Mouse (Mus musculus) neural tube, embryonic 13.5 days (tissue): ENCODE measurements around the gene Pigk. TPM values are rescaled to one million over a fixed set of nuclear protein-coding genes. Genes with fewer than 3 reads are reported as not detected.

Experiments used
- ATAC-seq: fragments of 200-750 bp; cut with Nextera tagmentation; 2 replicates; pipeline ENCODE4 v1.8.0; 2017; ENCODE audit warnings: low read depth, mild to moderate bottlenecking, moderate TSS enrichment, moderate library complexity
- H3K27ac ChIP-seq: fragments of 300-500 bp; sonication (generic); replicated peaks from 2 replicates; pipeline ENCODE4 v1.5.1; 2015; ENCODE audit warnings: moderate library complexity, mild to moderate bottlenecking, inconsistent platforms
- H3K27me3 ChIP-seq: fragments of 300-500 bp; sonication (generic); 2 replicates; pipeline ENCODE4 v1.6.1; 2015; ENCODE audit warnings: mild to moderate bottlenecking, inconsistent platforms
- H3K36me3 ChIP-seq: fragments of 300-500 bp; sonication (generic); 2 replicates; pipeline ENCODE4 v1.6.1; 2015; ENCODE audit warnings: mild to moderate bottlenecking, inconsistent platforms
- H3K4me1 ChIP-seq: fragments of 300-500 bp; sonication (generic); replicated peaks from 2 replicates; pipeline ENCODE4 v1.6.1; 2015; ENCODE audit warnings: inconsistent platforms
- H3K4me2 ChIP-seq: fragments of 300-500 bp; sonication (generic); 2 replicates; pipeline ENCODE4 v1.6.1; 2015; ENCODE audit warnings: inconsistent platforms, mild to moderate bottlenecking, moderate library complexity
- H3K4me3 ChIP-seq: fragments of 300-500 bp; sonication (generic); 2 replicates; pipeline ENCODE4 v1.5.1; 2015; ENCODE audit warnings: mild to moderate bottlenecking, inconsistent platforms
- H3K9ac ChIP-seq: fragments of 300-500 bp; sonication (generic); 2 replicates; pipeline ENCODE4 v1.6.1; 2015; ENCODE audit warnings: moderate library complexity, mild to moderate bottlenecking, inconsistent platforms
- H3K9me3 ChIP-seq: fragments of 300-500 bp; sonication (generic); 2 replicates; pipeline ENCODE4 v1.6.1; 2016; ENCODE audit warnings: inconsistent platforms
- WGBS: fragments of 180-500 bp; shearing (Covaris S2); methylation state at CpG from one replicate; pipeline ENCODE4 v1.1.7; 2015; 5-methylcytosine and 5-hydroxymethylcytosine counted together
- polyA plus RNA-seq: library from polyadenylated mRNA; unstranded; fragments of >200 nt; fragmentation: Nextera tagmentation; extraction: Ambion mirVana; gene quantifications from 2 replicates; pipeline ENCODE4 v1.2.1, GENCODE M21; 2015

The Pigk gene
- polyA plus RNA-seq, 1 experiment from 2014 or later: 52.4 TPM

DNA sequence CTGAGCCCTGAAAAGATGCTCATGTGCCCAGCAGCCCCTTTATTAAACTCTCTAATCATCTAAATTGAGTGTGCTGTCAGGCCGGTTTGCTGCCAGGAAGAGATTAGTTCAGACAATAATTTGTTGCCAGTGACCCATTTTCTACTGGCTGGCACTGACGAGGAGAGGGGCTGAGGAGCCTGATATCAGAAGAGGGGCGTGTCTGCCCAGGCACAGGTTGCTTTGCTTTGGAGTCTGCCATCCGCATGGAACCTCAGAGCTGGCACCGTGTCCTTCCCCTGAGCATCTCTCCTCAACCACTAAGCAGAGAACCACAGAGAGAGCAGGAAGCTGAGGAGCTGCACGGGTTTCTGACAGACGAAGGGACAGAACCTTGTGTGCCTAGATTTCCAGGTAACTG lies 174.2 kb downstream of the Pigk start:
- Histone ChIP-seq H3K9me3 (no peaks in the 10 kb centered on the region), H3K9ac (no peak overlapping the region)
- WGBS: 81% methylated on average over 7 of the region's 7 CpGs

DNA sequence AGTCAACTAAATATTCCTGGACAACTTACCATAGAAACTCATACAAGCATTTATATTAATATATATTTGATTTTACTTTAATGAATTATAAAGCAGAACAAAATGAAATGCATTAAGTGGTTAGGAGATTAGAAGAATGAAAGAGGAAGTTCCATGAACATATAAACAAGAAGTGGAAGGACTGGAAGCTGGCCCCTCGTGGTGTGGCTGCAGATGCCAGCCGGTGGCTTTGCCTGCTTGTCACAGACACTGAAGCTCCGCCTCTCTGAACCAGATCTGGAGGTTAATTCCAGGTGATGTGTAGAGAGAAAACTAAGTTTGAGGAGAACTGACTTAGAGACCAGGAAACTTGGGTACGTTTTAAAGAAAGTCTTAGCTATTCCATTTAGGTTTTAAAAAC lies 181.0 kb downstream of the Pigk start:
- Histone ChIP-seq H3K36me3 (no peaks in the 10 kb centered on the region), H3K9ac (no peak overlapping the region), H3K4me3 (no peak overlapping the region), H3K4me2 (no peak overlapping the region), H3K27me3 (no peaks in the 10 kb centered on the region), H3K9me3 (no peaks in the 10 kb centered on the region), H3K4me1 (no peaks in the 10 kb centered on the region), H3K27ac (no peak overlapping the region)
- 73% methylated on average over 4 of the region's 4 CpGs for WGBS
- no peak for ATAC-seq

More for the DNA sequence above, 174.2 kb downstream of the Pigk start:
- Histone ChIP-seq H3K4me2 (no peak overlapping the region), H3K27ac (no peak overlapping the region), H3K27me3 (no peaks in the 10 kb centered on the region), H3K4me1 (peaks cover 10% of the 10 kb centered on the region; the same call in 1 of the 2 replicates), H3K4me3 (no peak overlapping the region), H3K36me3 (no peaks in the 10 kb centered on the region)
- no peak for ATAC-seq

GRCm38 (mm10) chr3:152896111-152896510 lies 182.2 kb downstream of the Pigk start:
- H3K27ac ChIP-seq: no peak overlapping the region
- no peaks in the 10 kb centered on the region for H3K27me3 ChIP-seq
- no peaks in the 10 kb centered on the region for H3K9me3 ChIP-seq
- H3K4me2 ChIP-seq: no peak overlapping the region
- ATAC-seq: no peak
- H3K36me3 ChIP-seq: no peaks in the 10 kb centered on the region
- no peaks in the 10 kb centered on the region for H3K4me1 ChIP-seq
- H3K9ac ChIP-seq: no peak overlapping the region
- WGBS: 85% methylated on average over 3 of the region's 3 CpGs
- no peak overlapping the region for H3K4me3 ChIP-seq

DNA sequence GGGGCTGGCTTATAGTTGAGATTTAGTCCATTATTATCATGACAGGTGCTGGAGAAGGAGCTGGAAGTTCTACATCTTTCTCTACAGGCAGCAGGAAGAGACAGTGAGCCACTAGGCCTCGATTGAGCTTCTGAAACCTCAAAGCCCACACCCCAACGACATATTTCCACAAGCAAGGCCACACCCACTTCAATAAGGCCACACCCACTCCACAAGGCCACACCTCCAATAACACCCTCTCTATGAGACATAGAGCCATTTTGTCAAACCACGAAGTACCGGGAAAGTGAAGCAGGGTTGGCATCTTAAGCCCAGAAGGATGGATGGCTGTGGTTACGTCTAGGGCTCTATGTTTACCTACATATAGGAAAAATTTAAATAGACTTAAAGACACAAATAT lies 183.3 kb downstream of the Pigk start:
- ATAC-seq: no peak
- H3K27ac ChIP-seq: no peak overlapping the region

DNA sequence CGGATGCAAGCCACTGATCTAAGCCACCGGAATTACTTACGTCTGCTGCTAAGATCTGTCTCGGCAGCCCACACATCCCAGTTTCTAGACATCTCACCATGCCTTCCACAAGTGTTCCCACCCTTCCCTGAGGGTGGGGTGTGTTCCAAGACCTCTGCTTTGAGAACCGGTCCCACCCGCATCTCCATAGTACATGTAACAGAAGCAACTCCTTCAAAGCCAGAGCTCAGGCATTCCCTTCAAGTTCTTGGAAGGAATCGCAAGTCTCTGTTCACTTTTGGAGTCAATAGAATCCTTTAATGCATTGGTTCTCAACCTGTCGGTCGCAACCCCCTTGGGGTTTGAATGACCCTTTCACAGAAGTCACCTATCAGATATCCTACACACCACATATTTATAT lies 185.0 kb downstream of the Pigk start:
- Histone ChIP-seq H3K9me3 (no peaks in the 10 kb centered on the region), H3K27ac (no peak overlapping the region), H3K36me3 (no peaks in the 10 kb centered on the region), H3K4me2 (no peak overlapping the region), H3K27me3 (no peaks in the 10 kb centered on the region), H3K4me3 (no peak overlapping the region), H3K9ac (no peak overlapping the region), H3K4me1 (no peaks in the 10 kb centered on the region)
- WGBS: 91% methylated on average over 9 of the region's 9 CpGs
- ATAC-seq: no peak

More for the DNA sequence above, 183.3 kb downstream of the Pigk start:
- WGBS: 83% methylated on average over 5 of the region's 5 CpGs
- no peak overlapping the region for H3K9ac ChIP-seq
- H3K36me3 ChIP-seq: no peaks in the 10 kb centered on the region
- H3K9me3 ChIP-seq: no peaks in the 10 kb centered on the region
- no peaks in the 10 kb centered on the region for H3K27me3 ChIP-seq
- no peak overlapping the region for H3K4me2 ChIP-seq
- H3K4me3 ChIP-seq: no peak overlapping the region
- no peaks in the 10 kb centered on the region for H3K4me1 ChIP-seq

- Histone ChIP-seq H3K9ac (no peak overlapping the region), H3K27ac (no peak overlapping the region), H3K27me3 (no peaks in the 10 kb centered on the region), H3K4me2 (no peak overlapping the region), H3K9me3 (no peaks in the 10 kb centered on the region), H3K36me3 (no peaks in the 10 kb centered on the region), H3K4me1 (0 out of 2 replicates have a peak, but pooled peaks cover 7% of the 10 kb centered on the region), H3K4me3 (no peak overlapping the region)
- 89% methylated on average over 10 of the region's 10 CpGs for WGBS
- ATAC-seq: no peak
These were observed 191.1 kb downstream of the Pigk start for GRCm38 (mm10) chr3:152905026-152905425.

DNA sequence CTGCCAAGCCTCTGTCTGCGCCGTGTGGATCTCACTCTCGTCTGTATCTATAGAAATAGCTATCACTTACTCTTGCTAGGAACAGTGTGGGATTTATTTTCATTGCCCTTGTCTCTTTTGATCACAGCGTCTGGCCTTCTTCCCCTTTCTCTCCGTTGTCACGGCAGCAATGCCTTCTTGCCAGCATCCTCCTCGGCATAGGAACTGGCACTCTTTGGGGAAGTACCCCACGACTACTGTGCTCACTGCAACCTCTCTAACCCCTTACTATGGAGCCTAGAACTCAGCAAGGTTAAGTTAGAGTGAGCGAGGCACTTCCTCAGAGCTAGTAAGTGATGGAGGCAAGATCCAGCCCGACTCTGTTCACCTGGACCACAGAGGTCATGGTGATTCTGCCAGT lies 191.9 kb downstream of the Pigk start:
- no peaks in the 10 kb centered on the region for H3K36me3 ChIP-seq
- 0 out of 2 replicates have a peak, but pooled peaks cover 7% of the 10 kb centered on the region for H3K4me1 ChIP-seq
- H3K4me2 ChIP-seq: no peak overlapping the region
- 49% methylated on average over 10 of the region's 10 CpGs for WGBS
- no peak overlapping the region for H3K9ac ChIP-seq
- H3K27me3 ChIP-seq: no peaks in the 10 kb centered on the region
- H3K9me3 ChIP-seq: no peaks in the 10 kb centered on the region
- ATAC-seq: no peak
- H3K27ac ChIP-seq: no peak overlapping the region
- H3K4me3 ChIP-seq: no peak overlapping the region

DNA sequence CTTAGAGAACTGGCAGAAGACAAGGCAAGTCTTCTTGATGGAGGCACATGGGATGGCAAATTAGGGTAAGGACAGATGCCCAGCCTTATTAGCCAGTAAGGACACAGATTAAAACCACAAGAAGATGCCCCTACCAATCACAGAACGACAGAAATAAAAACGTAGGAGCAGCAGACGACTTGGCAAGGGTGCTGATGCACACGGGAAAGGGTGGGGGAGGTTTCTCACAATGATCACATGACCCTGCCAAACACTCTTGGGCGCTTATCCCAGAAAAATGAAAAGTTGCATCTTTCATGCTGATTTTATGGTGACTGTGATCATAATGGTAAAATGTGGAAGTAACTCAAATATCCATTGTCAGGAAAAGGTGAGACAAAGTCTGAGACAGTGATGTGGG lies 193.2 kb downstream of the Pigk start:
- Histone ChIP-seq H3K36me3 (no peaks in the 10 kb centered on the region), H3K27ac (no peak overlapping the region), H3K27me3 (no peaks in the 10 kb centered on the region), H3K4me3 (no peak overlapping the region), H3K9me3 (no peaks in the 10 kb centered on the region), H3K4me2 (no peak overlapping the region), H3K9ac (no peak overlapping the region), H3K4me1 (0 out of 2 replicates have a peak, but pooled peaks cover 7% of the 10 kb centered on the region)
- ATAC-seq: no peak
- 87% methylated on average over 5 of the region's 5 CpGs for WGBS

DNA sequence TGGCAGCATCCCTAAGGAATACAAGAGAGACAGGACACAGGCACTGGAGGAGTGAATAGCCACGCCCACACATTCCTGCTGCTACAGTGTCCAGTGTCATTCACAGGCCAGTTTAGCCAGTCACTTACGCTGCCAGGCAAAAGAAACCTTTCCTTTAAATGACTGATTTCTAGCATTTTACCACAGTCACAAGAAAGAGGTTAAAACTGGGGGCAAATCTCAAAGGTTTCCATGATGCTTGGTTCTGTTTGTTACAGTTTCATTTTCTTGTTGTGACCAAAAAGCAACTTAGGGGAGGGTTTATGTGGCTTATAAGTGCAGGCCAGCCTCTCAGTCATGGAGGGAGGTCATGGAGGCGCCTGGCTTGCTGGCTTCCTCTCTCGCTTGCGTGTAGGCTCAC lies 193.8 kb downstream of the Pigk start:
- H3K4me3 ChIP-seq: no peak overlapping the region
- H3K9me3 ChIP-seq: no peaks in the 10 kb centered on the region
- 0 out of 2 replicates have a peak, but pooled peaks cover 7% of the 10 kb centered on the region for H3K4me1 ChIP-seq
- H3K9ac ChIP-seq: no peak overlapping the region
- WGBS: 82% methylated on average over 5 of the region's 5 CpGs
- no peak for ATAC-seq
- no peak overlapping the region for H3K27ac ChIP-seq
- no peaks in the 10 kb centered on the region for H3K36me3 ChIP-seq
- no peak overlapping the region for H3K4me2 ChIP-seq
- H3K27me3 ChIP-seq: no peaks in the 10 kb centered on the region

DNA sequence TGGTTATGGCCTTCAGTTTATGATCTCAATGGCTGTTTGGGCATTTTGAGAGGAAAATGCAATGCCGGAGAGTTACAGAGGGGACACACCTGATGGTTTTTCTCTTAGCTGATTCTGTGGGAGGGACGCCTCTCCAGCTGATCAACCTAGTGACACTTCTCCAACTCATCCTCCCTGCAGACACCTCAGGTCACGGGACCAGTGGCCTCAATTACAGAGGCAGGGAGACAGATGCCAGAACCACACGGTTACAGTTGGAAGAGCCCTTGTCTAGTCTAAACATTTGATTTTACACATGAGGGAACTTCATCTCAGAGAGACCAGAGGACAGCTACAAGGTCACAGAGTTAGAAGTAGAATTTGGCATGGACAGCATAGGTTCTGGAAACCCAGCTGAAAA lies 197.7 kb downstream of the Pigk start:
- no peaks in the 10 kb centered on the region for H3K4me1 ChIP-seq
- H3K4me3 ChIP-seq: no peak overlapping the region
- H3K4me2 ChIP-seq: no peak overlapping the region
- H3K36me3 ChIP-seq: no peaks in the 10 kb centered on the region
- WGBS: 88% methylated on average over 4 of the region's 4 CpGs
- no peaks in the 10 kb centered on the region for H3K9me3 ChIP-seq
- H3K27ac ChIP-seq: no peak overlapping the region
- no peak for ATAC-seq
- no peak overlapping the region for H3K9ac ChIP-seq
- H3K27me3 ChIP-seq: no peaks in the 10 kb centered on the region

GRCm38 (mm10) chr3:152912216-152913101 lies 198.6 kb downstream of the Pigk start:
- ATAC-seq: no peak
- 86% methylated on average over 23 of the region's 23 CpGs for WGBS

GRCm38 (mm10) chr3:152913150-152913549 lies 199.2 kb downstream of the Pigk start:
- H3K9me3 ChIP-seq: no peaks in the 10 kb centered on the region
- no peaks in the 10 kb centered on the region for H3K27me3 ChIP-seq
- no peak for ATAC-seq
- WGBS: 95% methylated on average over 10 of the region's 10 CpGs
- H3K36me3 ChIP-seq: no peaks in the 10 kb centered on the region
- no peak overlapping the region for H3K27ac ChIP-seq
- H3K4me3 ChIP-seq: no peak overlapping the region
- H3K4me2 ChIP-seq: no peak overlapping the region
- no peaks in the 10 kb centered on the region for H3K4me1 ChIP-seq
- H3K9ac ChIP-seq: no peak overlapping the region

More at GRCm38 (mm10) chr3:152912216-152913101, 198.6 kb downstream of the Pigk start:
- Histone ChIP-seq H3K27ac (no peak overlapping the region), H3K4me2 (no peak overlapping the region), H3K9me3 (no peaks in the 10 kb centered on the region), H3K27me3 (no peaks in the 10 kb centered on the region), H3K4me1 (no peaks in the 10 kb centered on the region), H3K9ac (no peak overlapping the region), H3K4me3 (no peak overlapping the region), H3K36me3 (no peaks in the 10 kb centered on the region)

- no peak overlapping the region for H3K4me3 ChIP-seq
- H3K27me3 ChIP-seq: no peaks in the 10 kb centered on the region
- WGBS: 96% methylated on average over 3 of the region's 3 CpGs
- no peaks in the 10 kb centered on the region for H3K4me1 ChIP-seq
- no peak overlapping the region for H3K27ac ChIP-seq
- H3K4me2 ChIP-seq: no peak overlapping the region
- H3K9me3 ChIP-seq: no peaks in the 10 kb centered on the region
- ATAC-seq: no peak
- no peak overlapping the region for H3K9ac ChIP-seq
- no peaks in the 10 kb centered on the region for H3K36me3 ChIP-seq
These were observed 199.7 kb downstream of the Pigk start for GRCm38 (mm10) chr3:152913625-152914024.
